Mouse (Mus musculus) spleen, adult 2 months (tissue): Measurements from ENCODE around the gene Crtc2. TPM values are rescaled to one million over a fixed set of nuclear protein-coding genes. Genes with fewer than 3 reads are reported as not detected.
A peak's percentile ranks its signal among the peaks of the same experiment; 100 is the strongest.

Experiments
- DNase-seq, 2 experiments: peaks; one replicate each; pipeline versions ENCODE4 v3.0.0 to v3.0.0-alpha.2; 2012 to 2021; ENCODE audit warnings: low spot score in 2 of 2, low read depth in 1 of 2
- H3K27ac ChIP-seq: fragments of 200-500 bp; 2 replicates; pipeline ENCODE4 v1.5.1; 2012; ENCODE audit warnings: low read length, inconsistent platforms; ENCODE audit not compliant: insufficient read depth
- H3K27me3 ChIP-seq: fragments of 200-500 bp; 2 replicates; pipeline ENCODE4 v1.6.1; 2012; ENCODE audit warnings: mild to moderate bottlenecking, moderate library complexity, low read length, inconsistent platforms; ENCODE audit not compliant: control insufficient read depth, insufficient read depth
- H3K36me3 ChIP-seq: fragments of 200-500 bp; 2 replicates; pipeline ENCODE4 v1.6.1; 2012; ENCODE audit warnings: mild to moderate bottlenecking, low read length, inconsistent platforms; ENCODE audit not compliant: control insufficient read depth, insufficient read depth
- H3K4me1 ChIP-seq: fragments of 200-500 bp; 2 replicates; pipeline ENCODE4 v1.6.1; 2011; ENCODE audit warnings: inconsistent platforms; ENCODE audit not compliant: control insufficient read depth, insufficient read depth, insufficient read length
- H3K4me3 ChIP-seq: fragments of 200-500 bp; 2 replicates; pipeline ENCODE4 v1.5.1; 2011; ENCODE audit warnings: mild to moderate bottlenecking, inconsistent platforms; ENCODE audit not compliant: insufficient read depth, insufficient read length; ENCODE audit errors: extremely low read depth
- CTCF ChIP-seq: fragments of 200-500 bp; IDR thresholded peaks from 2 replicates; pipeline ENCODE4 v1.5.1; 2011; ENCODE audit warnings: mild to moderate bottlenecking, inconsistent platforms; ENCODE audit not compliant: insufficient read depth, insufficient read length, insufficient replicate concordance; ENCODE audit errors: extremely low read depth
- POLR2A ChIP-seq: fragments of 200-500 bp; IDR thresholded peaks from 2 replicates; pipeline ENCODE4 v1.6.1; 2011; ENCODE audit warnings: low read depth, low read length, inconsistent platforms
- WGBS: fragments of 180-500 bp; shearing (Covaris S2); methylation state at CpG from one replicate; pipeline ENCODE4 v1.1.7; 2018; 5-methylcytosine and 5-hydroxymethylcytosine counted together
- polyA plus RNA-seq: library from polyadenylated mRNA; depleted of rRNA; stranded (reverse); fragments of >200 nt; gene quantifications from 2 replicates; pipeline ENCODE4 v1.2.3, GENCODE M21; 2012; rRNA removed

Gene Crtc2
- 103 and 105 TPM in 2 replicates for polyA plus RNA-seq

- H3K4me1 ChIP-seq = peaks cover 6% of the 10 kb centered on the region; the same call in 1 of the 2 replicates
- no peaks in the 10 kb centered on the region for H3K27me3 ChIP-seq
Observed at GRCm38 (mm10) chr3:90253653-90254418, at the start of gene Crtc2. Crtc2 (plus strand) TSS chr3:90254163.

GRCm38 (mm10) chr3:90204582-90204981 lies 49.4 kb upstream of the Crtc2 start:
- Histone ChIP-seq H3K36me3 (peaks cover 14% of the 10 kb centered on the region), H3K27me3 (no peaks in the 10 kb centered on the region), H3K27ac (no peak overlapping the region), H3K4me1 (no peaks in the 10 kb centered on the region), H3K4me3 (no peak overlapping the region)
- 95% methylated on average over 2 of the region's 2 CpGs for WGBS
- no peak for DNase-seq
- TF ChIP-seq POLR2A (no peak), CTCF (no peak)

More at GRCm38 (mm10) chr3:90253653-90254418, at the start of gene Crtc2:
- TF ChIP-seq CTCF = no peak
- TF ChIP-seq POLR2A = peak; percentile 46; the same call in 1 of the 2 replicates
- DNase-seq = peak; percentile 84 to 95
- peaks cover 19% of the 10 kb centered on the region for H3K36me3 ChIP-seq
- WGBS = 2% methylated on average over 38 of the region's 40 CpGs
- H3K4me3 ChIP-seq = peak within 1 kb of the TSS; percentile 87
- peak within 1 kb of the TSS; percentile 92 for H3K27ac ChIP-seq

- DNase-seq = no peak
- Histone ChIP-seq H3K36me3 (peaks cover 29% of the 10 kb centered on the region), H3K4me3 (no peak overlapping the region), H3K4me1 (peaks cover 12% of the 10 kb centered on the region; the same call in 1 of the 2 replicates), H3K27ac (no peak overlapping the region), H3K27me3 (no peaks in the 10 kb centered on the region)
- TF ChIP-seq POLR2A (no peak), CTCF (no peak)
- WGBS = 94% methylated on average over 2 of the region's 2 CpGs
Observed at GRCm38 (mm10) chr3:90208662-90209061, 45.3 kb upstream of the Crtc2 start.

GRCm38 (mm10) chr3:90209908-90210566 lies 43.9 kb upstream of the Crtc2 start:
- no peak for DNase-seq
- H3K36me3 ChIP-seq = peaks cover 29% of the 10 kb centered on the region
- TF ChIP-seq CTCF = no peak
- no peak for TF ChIP-seq POLR2A
- WGBS = 92% methylated on average over 5 of the region's 5 CpGs
- H3K4me3 ChIP-seq = no peak overlapping the region
- no peak overlapping the region for H3K27ac ChIP-seq
- peaks cover 12% of the 10 kb centered on the region; the same call in 1 of the 2 replicates for H3K4me1 ChIP-seq
- H3K27me3 ChIP-seq = no peaks in the 10 kb centered on the region

GRCm38 (mm10) chr3:90211475-90212398 lies 42.2 kb upstream of the Crtc2 start:
- H3K36me3 ChIP-seq = peaks cover 29% of the 10 kb centered on the region
- H3K27me3 ChIP-seq = no peaks in the 10 kb centered on the region
- peaks cover 12% of the 10 kb centered on the region; the same call in 1 of the 2 replicates for H3K4me1 ChIP-seq
- 53% methylated on average over 13 of the region's 13 CpGs for WGBS
- H3K27ac ChIP-seq = no peak overlapping the region
- no peak for TF ChIP-seq CTCF
- no peak for TF ChIP-seq POLR2A
- DNase-seq = no peak
- H3K4me3 ChIP-seq = peak overlapping the region; percentile 24

GRCm38 (mm10) chr3:90212723-90213122 lies 41.2 kb upstream of the Crtc2 start:
- Histone ChIP-seq H3K27me3 (no peaks in the 10 kb centered on the region), H3K27ac (no peak overlapping the region), H3K36me3 (peaks cover 28% of the 10 kb centered on the region), H3K4me1 (peaks cover 12% of the 10 kb centered on the region; the same call in 1 of the 2 replicates), H3K4me3 (peak overlapping the region; percentile 98)
- 9% methylated on average over 5 of the region's 5 CpGs for WGBS
- TF ChIP-seq POLR2A (no peak), CTCF (no peak)
- no peak for DNase-seq
